Mouse (Mus musculus) forelimb bud, embryonic 11.5 days (tissue): ENCODE measurements at regions not wholly inside any gene's neighbourhood (a gene's known extent, or its start where the extent isn't known, plus 50 kb on each side); places are given as distances from the start of the nearest gene placed in this dataset.

Source experiments
- DNase-seq: peaks from one replicate; pipeline ENCODE4 v3.0.0-alpha.2; 2012; ENCODE audit warnings: low read depth, low spot score

- no peak for DNase-seq
Observed at GRCm38 (mm10) chr2:137257847-137258515, 141.5 kb upstream of the Jag1 start.

- peak; percentile 81 for DNase-seq
Observed at GRCm38 (mm10) chr2:137247931-137248330, 131.5 kb upstream of the Jag1 start.

GRCm38 (mm10) chr2:137244370-137244769, 127.9 kb upstream of the Jag1 start:
- DNase-seq: no peak

- DNase-seq: peak; percentile 57
Observed at GRCm38 (mm10) chr2:137243914-137244313, 127.5 kb upstream of the Jag1 start.

- no peak for DNase-seq
Observed at GRCm38 (mm10) chr2:137236961-137237360, 120.5 kb upstream of the Jag1 start.

DNA sequence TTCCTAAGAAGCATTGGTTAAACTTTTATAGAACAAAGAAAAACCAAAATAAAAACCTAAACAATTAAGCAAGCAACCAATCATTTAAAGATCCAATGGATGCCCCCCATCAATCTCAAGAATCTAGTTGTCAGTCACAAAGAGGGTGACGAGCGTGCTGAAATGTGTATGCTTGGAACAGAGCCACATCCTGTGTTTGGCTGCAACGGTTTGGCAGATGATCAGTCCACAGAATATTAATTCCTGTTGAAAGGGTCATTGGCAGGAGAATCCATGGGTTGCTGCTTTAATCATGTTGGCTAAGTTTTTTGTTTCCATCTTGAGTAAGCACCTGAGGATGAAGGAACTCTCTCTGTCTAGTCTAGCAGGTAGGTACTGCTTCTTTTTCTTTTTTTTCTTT, 117.5 kb upstream of the Jag1 start:
- DNase-seq: no peak

GRCm38 (mm10) chr2:137231161-137231560, 114.7 kb upstream of the Jag1 start:
- DNase-seq: no peak

GRCm38 (mm10) chr2:137229422-137230069, 113.1 kb upstream of the Jag1 start:
- no peak for DNase-seq

DNA sequence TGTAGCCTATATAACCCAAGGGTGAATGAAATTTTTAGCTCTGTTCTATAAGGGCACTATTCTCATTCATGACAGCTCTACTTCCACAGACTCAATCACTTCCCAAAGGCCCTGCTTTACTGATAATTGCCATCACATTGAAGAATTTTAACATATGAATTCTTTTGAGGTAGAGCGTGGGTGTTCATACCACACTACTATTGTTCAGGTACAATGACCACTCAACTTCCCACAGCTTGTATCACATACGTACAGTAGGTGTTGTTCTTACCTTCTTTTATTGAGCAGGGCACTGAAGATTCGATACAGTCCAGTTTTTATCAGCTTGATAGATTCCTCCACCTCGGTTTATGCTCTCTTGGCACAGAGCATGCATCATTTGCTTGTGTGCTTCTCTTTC, 111.1 kb upstream of the Jag1 start:
- no peak for DNase-seq

- no peak for DNase-seq
Observed at GRCm38 (mm10) chr2:137224702-137225552, 108.5 kb upstream of the Jag1 start.

DNA sequence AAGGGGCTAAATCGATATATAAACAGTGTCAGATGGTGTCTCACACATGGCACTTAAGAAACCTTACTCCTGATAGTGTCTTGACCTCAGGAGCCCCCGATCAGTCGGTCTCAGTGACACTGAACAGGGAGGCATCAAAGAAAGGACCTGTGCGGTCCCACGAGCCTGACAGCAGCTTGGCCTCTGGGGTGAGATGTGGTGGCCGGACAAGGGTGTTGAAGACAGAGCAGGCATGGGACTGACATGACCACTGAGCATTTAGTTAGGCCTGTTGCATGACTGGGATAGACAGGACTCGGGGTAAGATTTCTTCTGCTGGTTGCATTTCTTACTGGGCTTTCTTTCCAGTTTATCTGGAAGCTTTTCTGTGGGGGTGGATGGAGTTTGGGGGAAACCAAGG, 99.3 kb upstream of the Jag1 start:
- no peak for DNase-seq

DNA sequence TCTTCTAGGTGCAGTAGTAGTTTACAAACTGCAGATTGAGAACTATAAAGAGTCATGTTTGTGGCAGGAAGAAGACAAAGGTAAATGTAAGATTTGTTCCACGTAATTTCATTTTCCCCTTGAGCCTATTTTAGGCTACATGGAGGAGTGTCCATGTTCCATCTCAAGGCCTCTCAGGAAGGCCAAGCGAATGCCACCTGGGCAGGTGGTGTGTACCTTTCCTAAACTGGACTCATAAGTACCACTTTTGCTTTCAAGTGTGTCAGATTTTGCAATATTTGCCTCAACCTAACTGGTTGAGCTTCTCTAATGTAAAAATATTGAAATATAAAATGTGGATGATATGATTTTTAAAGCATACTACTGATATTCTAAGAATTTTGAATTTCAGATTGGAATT, 91.4 kb upstream of the Jag1 start:
- DNase-seq: no peak

DNA sequence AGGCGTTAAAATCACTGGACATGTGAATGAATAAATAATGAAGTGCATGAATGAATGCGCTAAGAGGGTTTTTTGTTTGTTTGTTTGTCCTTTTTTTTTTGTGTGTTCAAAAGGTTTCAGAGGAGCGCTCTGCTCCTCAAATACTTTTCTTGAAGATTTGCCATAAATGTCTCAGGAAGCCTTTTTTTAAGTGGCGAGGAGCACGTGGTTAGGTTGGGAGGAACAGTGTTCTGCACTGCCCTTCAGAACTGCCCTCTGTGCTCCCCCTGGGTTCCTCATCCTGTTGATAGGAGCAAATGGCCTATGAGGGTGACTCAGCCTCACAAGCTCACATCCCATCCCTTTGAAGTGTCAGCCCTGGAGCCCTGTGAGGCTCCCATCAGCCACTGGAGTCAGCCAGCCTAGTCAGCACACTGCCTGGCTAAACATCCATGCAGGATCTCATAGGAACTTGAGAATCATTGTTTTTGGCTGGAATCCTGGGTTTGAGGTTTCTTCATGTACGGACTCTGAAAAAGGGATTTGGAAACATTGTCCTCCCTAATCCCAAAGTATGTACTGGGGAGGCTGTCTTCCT, 87.9 kb upstream of the Jag1 start:
- DNase-seq: no peak

GRCm38 (mm10) chr2:137200101-137200500, 83.7 kb upstream of the Jag1 start:
- no peak for DNase-seq

DNA sequence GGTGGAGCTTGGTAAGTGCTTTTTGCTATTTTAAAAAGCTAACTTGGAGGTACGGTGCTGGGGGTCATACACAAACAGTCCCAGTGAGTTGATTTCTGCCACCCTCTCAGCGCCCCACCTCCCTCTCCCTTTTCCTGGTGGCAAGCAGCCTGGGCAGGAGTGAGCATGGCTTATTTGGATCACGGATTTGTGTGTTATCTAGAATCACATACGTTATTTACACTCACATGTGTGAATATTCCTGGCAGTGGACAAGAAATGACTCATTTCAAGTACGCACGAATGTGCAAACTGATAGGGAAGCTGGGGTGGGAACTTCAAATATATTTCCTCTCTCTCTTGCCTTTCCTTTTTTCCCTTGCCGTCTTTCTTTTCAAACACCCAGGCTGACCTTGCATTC, 75.7 kb upstream of the Jag1 start:
- no peak for DNase-seq

DNA sequence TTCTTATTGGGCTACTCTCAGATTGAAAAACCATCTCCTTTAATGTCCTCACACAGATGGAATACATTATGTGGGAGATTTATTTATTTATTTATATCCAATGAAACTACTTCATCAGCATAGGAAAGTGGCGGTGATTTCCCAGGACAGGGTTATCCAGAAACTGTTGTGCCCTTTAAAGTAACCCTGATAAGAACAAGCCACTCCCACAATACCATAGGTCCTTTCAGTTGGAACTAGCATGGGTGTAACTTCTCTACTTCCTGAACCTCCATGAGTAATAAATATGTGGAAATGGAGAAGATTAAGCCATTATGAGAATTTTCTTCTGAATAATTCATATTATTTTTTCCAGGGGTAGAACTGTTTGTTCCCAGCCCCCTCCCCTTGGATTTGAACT, 52.7 kb upstream of the Jag1 start:
- no peak for DNase-seq

DNA sequence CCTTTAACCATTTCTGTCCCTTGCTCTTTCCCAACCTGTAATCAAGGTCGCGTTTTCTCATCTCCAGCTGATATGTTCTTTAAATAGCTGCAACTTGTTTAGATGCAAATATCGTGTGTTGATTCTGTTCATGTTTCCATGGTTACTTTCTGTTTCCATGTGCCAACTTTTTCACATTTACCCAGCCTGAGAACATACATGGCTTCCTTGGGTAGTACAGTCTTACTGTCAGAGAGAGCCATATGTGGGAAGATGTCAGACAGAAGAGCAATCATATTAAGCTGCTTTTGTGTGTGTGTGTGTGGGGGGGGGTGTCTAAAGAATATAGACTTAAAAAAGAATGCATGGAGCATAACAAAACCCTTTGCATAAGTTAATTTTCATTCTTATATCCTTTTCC, 52.2 kb upstream of the Jag1 start:
- DNase-seq: no peak
